Mouse (Mus musculus) heart, embryonic 10.5 days (tissue): ENCODE results near the gene Clnk. TPM values are rescaled to one million over a fixed set of nuclear protein-coding genes. Genes with fewer than 3 reads are reported as not detected.

Experiments used
- DNase-seq: peaks from one replicate; pipeline ENCODE4 v3.0.0-alpha.2; 2017; ENCODE audit warnings: low spot score
- H3K27ac ChIP-seq: fragments of 300-500 bp; sonication (generic); 2 replicates; pipeline ENCODE4 v1.5.1; 2016; ENCODE audit warnings: mild to moderate bottlenecking
- H3K27me3 ChIP-seq: fragments of 300-500 bp; sonication (generic); 2 replicates; pipeline ENCODE4 v1.6.1; 2016; ENCODE audit warnings: mild to moderate bottlenecking; ENCODE audit not compliant: poor library complexity, insufficient read depth, severe bottlenecking
- H3K36me3 ChIP-seq: fragments of 300-500 bp; sonication (generic); 2 replicates; pipeline ENCODE4 v1.6.1; 2016; ENCODE audit warnings: mild to moderate bottlenecking, moderate library complexity
- H3K4me1 ChIP-seq: fragments of 300-500 bp; sonication (generic); 2 replicates; pipeline ENCODE4 v1.6.1; 2016; ENCODE audit warnings: mild to moderate bottlenecking
- H3K4me3 ChIP-seq: fragments of 300-500 bp; sonication (generic); 2 replicates; pipeline ENCODE4 v1.5.1; 2016; ENCODE audit warnings: mild to moderate bottlenecking, moderate library complexity
- H3K9me3 ChIP-seq: fragments of 300-500 bp; sonication (generic); 2 replicates; pipeline ENCODE4 v1.6.1; 2016; ENCODE audit warnings: mild to moderate bottlenecking, moderate library complexity
- WGBS: fragments of 180-500 bp; shearing (Covaris S2); methylation state at CpG from one replicate; pipeline ENCODE4 v1.1.7; 2016; 5-methylcytosine and 5-hydroxymethylcytosine counted together
- polyA plus RNA-seq: library from polyadenylated mRNA; unstranded; fragments of >200 nt; fragmentation: Nextera tagmentation; extraction: Ambion mirVana; gene quantifications from 2 replicates; pipeline ENCODE4 v1.2.1, GENCODE M21; 2016

The Clnk gene
- polyA plus RNA-seq, 1 experiment from 2014 or later = not detected

- H3K27ac ChIP-seq = no peak overlapping the region
- no peaks in the 10 kb centered on the region for H3K9me3 ChIP-seq
- no peak for DNase-seq
- 74% methylated on average over 6 of the region's 6 CpGs for WGBS
- no peaks in the 10 kb centered on the region for H3K4me1 ChIP-seq
- no peak overlapping the region for H3K4me3 ChIP-seq
- no peaks in the 10 kb centered on the region for H3K27me3 ChIP-seq
- H3K36me3 ChIP-seq = no peaks in the 10 kb centered on the region
Observed at GRCm38 (mm10) chr5:38827310-38827709, 49.3 kb downstream of the Clnk start.

- H3K36me3 ChIP-seq = no peaks in the 10 kb centered on the region
- H3K27me3 ChIP-seq = no peaks in the 10 kb centered on the region
- H3K27ac ChIP-seq = no peak overlapping the region
- WGBS = 83% methylated on average over 5 of the region's 5 CpGs
- no peaks in the 10 kb centered on the region for H3K9me3 ChIP-seq
- DNase-seq = no peak
- no peak overlapping the region for H3K4me3 ChIP-seq
- H3K4me1 ChIP-seq = no peaks in the 10 kb centered on the region
Observed at GRCm38 (mm10) chr5:38826586-38826985, 50.0 kb downstream of the Clnk start.

GRCm38 (mm10) chr5:38824132-38824965 is 52.3 kb downstream of the Clnk start:
- H3K27ac ChIP-seq = no peak overlapping the region
- H3K4me1 ChIP-seq = no peaks in the 10 kb centered on the region
- H3K36me3 ChIP-seq = no peaks in the 10 kb centered on the region
- DNase-seq = no peak
- H3K27me3 ChIP-seq = no peaks in the 10 kb centered on the region
- WGBS = 76% methylated on average over 14 of the region's 14 CpGs
- H3K9me3 ChIP-seq = no peaks in the 10 kb centered on the region
- no peak overlapping the region for H3K4me3 ChIP-seq

GRCm38 (mm10) chr5:38813391-38814109 is 63.1 kb downstream of the Clnk start:
- DNase-seq = no peak
- Histone ChIP-seq H3K9me3 (no peaks in the 10 kb centered on the region), H3K4me3 (no peak overlapping the region), H3K27ac (no peak overlapping the region), H3K27me3 (no peaks in the 10 kb centered on the region), H3K4me1 (no peaks in the 10 kb centered on the region), H3K36me3 (no peaks in the 10 kb centered on the region)
- 66% methylated on average over 9 of the region's 9 CpGs for WGBS

- Histone ChIP-seq H3K27ac (no peak overlapping the region), H3K36me3 (no peaks in the 10 kb centered on the region), H3K4me1 (no peaks in the 10 kb centered on the region), H3K9me3 (no peaks in the 10 kb centered on the region), H3K27me3 (no peaks in the 10 kb centered on the region), H3K4me3 (no peak overlapping the region)
- WGBS = 80% methylated on average over 7 of the region's 7 CpGs
- no peak for DNase-seq
Observed at GRCm38 (mm10) chr5:38812916-38813315, 63.7 kb downstream of the Clnk start.

- Histone ChIP-seq H3K4me3 (no peak overlapping the region), H3K9me3 (no peaks in the 10 kb centered on the region), H3K27ac (no peak overlapping the region), H3K36me3 (no peaks in the 10 kb centered on the region), H3K4me1 (no peaks in the 10 kb centered on the region), H3K27me3 (no peaks in the 10 kb centered on the region)
- 72% methylated on average over 7 of the region's 7 CpGs for WGBS
- no peak for DNase-seq
Observed at GRCm38 (mm10) chr5:38812386-38812785, 64.2 kb downstream of the Clnk start.

- no peak overlapping the region for H3K27ac ChIP-seq
- H3K27me3 ChIP-seq = no peaks in the 10 kb centered on the region; the same call in 1 of the 2 replicates
- H3K4me3 ChIP-seq = no peak overlapping the region
- no peaks in the 10 kb centered on the region for H3K36me3 ChIP-seq
- H3K9me3 ChIP-seq = no peaks in the 10 kb centered on the region
- H3K4me1 ChIP-seq = no peaks in the 10 kb centered on the region
- WGBS = 86% methylated on average over 7 of the region's 7 CpGs
- no peak for DNase-seq
Observed at GRCm38 (mm10) chr5:38798910-38799309, 77.7 kb downstream of the Clnk start.

GRCm38 (mm10) chr5:38795139-38795538 is 81.5 kb downstream of the Clnk start:
- 59% methylated on average over 11 of the region's 11 CpGs for WGBS
- no peaks in the 10 kb centered on the region for H3K4me1 ChIP-seq
- no peak overlapping the region for H3K27ac ChIP-seq
- no peaks in the 10 kb centered on the region for H3K9me3 ChIP-seq
- H3K36me3 ChIP-seq = no peaks in the 10 kb centered on the region
- H3K4me3 ChIP-seq = no peak overlapping the region
- no peaks in the 10 kb centered on the region; the same call in 1 of the 2 replicates for H3K27me3 ChIP-seq
- DNase-seq = no peak

GRCm38 (mm10) chr5:38791116-38791515 is 85.5 kb downstream of the Clnk start:
- DNase-seq = no peak
- Histone ChIP-seq H3K27ac (no peak overlapping the region), H3K27me3 (0 out of 2 replicates have a peak, but pooled peaks cover 4% of the 10 kb centered on the region), H3K4me3 (no peak overlapping the region), H3K9me3 (no peaks in the 10 kb centered on the region), H3K36me3 (no peaks in the 10 kb centered on the region), H3K4me1 (peaks cover 9% of the 10 kb centered on the region; the same call in 1 of the 2 replicates)
- WGBS = 81% methylated on average over 2 of the region's 2 CpGs

GRCm38 (mm10) chr5:38788820-38789219 is 87.8 kb downstream of the Clnk start:
- 83% methylated on average over 5 of the region's 5 CpGs for WGBS

GRCm38 (mm10) chr5:38787851-38788520 is 88.6 kb downstream of the Clnk start:
- peak overlapping the region; percentile 27; the same call in 1 of the 2 replicates for H3K4me3 ChIP-seq

More at GRCm38 (mm10) chr5:38788820-38789219, 87.8 kb downstream of the Clnk start:
- H3K36me3 ChIP-seq = no peaks in the 10 kb centered on the region
- 0 out of 2 replicates have a peak, but pooled peaks cover 5% of the 10 kb centered on the region for H3K27me3 ChIP-seq
- H3K9me3 ChIP-seq = no peaks in the 10 kb centered on the region
- no peak for DNase-seq
- H3K4me3 ChIP-seq = no peak overlapping the region
- H3K4me1 ChIP-seq = peaks cover 9% of the 10 kb centered on the region; the same call in 1 of the 2 replicates
- H3K27ac ChIP-seq = no peak overlapping the region

GRCm38 (mm10) chr5:38786126-38786525 is 90.5 kb downstream of the Clnk start:
- Histone ChIP-seq H3K27me3 (0 out of 2 replicates have a peak, but pooled peaks cover 5% of the 10 kb centered on the region), H3K4me3 (no peak overlapping the region), H3K9me3 (no peaks in the 10 kb centered on the region), H3K27ac (no peak overlapping the region), H3K36me3 (no peaks in the 10 kb centered on the region), H3K4me1 (peaks cover 9% of the 10 kb centered on the region; the same call in 1 of the 2 replicates)
- DNase-seq = no peak
- 87% methylated on average over 15 of the region's 15 CpGs for WGBS

More at GRCm38 (mm10) chr5:38787851-38788520, 88.6 kb downstream of the Clnk start:
- Histone ChIP-seq H3K27me3 (0 out of 2 replicates have a peak, but pooled peaks cover 5% of the 10 kb centered on the region), H3K9me3 (no peaks in the 10 kb centered on the region), H3K4me1 (peaks cover 9% of the 10 kb centered on the region; the same call in 1 of the 2 replicates), H3K36me3 (no peaks in the 10 kb centered on the region), H3K27ac (no peak overlapping the region)
- no peak for DNase-seq
- 27% methylated on average over 15 of the region's 15 CpGs for WGBS
